Mouse (Mus musculus): Measurements from ENCODE around the gene Myg1.

DNA sequence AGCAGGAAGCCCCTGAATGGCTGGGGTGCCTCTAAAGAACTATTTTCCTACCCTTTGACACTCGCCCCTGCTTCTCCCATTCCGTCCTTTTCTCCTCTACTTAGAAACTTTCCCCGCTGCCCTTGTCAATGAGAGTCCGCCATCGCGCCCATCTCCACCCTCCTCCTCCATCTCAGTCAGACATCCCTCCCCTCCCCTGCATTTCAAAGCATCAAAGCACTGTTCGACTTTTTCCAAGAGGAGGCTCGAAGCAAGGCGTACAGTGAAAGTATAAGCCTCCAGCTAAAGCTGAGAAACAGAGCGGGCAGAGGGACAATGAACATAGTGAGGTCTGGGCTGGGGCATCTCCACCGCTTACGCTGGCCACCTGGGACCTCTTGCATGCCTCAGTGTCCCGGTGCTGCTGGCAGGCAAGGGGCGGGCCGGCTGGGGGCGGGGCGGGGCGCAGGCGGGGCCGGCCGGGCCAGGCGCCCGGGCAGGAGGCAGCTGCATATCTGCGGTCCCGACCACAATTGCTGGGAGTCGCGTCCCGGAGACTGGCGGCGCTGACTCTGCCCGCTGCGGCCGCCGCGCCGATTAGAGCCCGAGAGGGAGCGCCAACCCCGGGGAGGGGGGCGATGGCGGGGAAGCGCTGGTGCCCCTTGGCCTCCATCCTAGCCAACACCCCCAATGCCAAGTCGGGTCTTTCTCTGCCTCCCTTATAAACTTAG lies 45.1 kb downstream of the Myg1 start:
- no peak for TF ChIP-seq CTCF (IDR thresholded peaks at IDR 0.05)
- TF ChIP-seq EP300 (IDR thresholded peaks at IDR 0.05; ENCODE audit: insufficient read depth, low read depth, low read length) = no peak

Measured in heart, adult 2 months (tissue).